Mouse (Mus musculus): ENCODE measurements around the gene Prr30. TPM values are rescaled to one million over a fixed set of nuclear protein-coding genes. Genes with fewer than 3 reads are reported as not detected.

Prr30 gene
- polyA plus RNA-seq (2015; fragmentation: Nextera tagmentation; extraction: Ambion mirVana), result not detected in 2 replicates

GRCm38 (mm10) chr14:101200230-101200629 lies at the start of gene Prr30:
Prr30 (minus strand) TSS chr14:101200330.

All from spleen, postnatal 0 days (tissue).